Mouse (Mus musculus) intestine, embryonic 16.5 days (tissue): ENCODE data around the gene Wnt3. TPM values are rescaled to one million over a fixed set of nuclear protein-coding genes. Genes with fewer than 3 reads are reported as not detected.
A peak's percentile ranks its signal among the peaks of the same experiment; 100 is the strongest.
"Not testable (repeated sequence)": the region's sequence is repeated elsewhere in the genome, so short reads cannot be mapped to it uniquely, and the experiment has no call there.

Experiments
- ATAC-seq: fragments of 200-750 bp; cut with Nextera tagmentation; 2 replicates; pipeline ENCODE4 v1.8.0; 2017; ENCODE audit warnings: moderate TSS enrichment, moderate library complexity
- H3K27ac ChIP-seq: fragments of 300-500 bp; sonication (generic); 2 replicates; pipeline ENCODE4 v1.5.1; 2014; ENCODE audit warnings: mild to moderate bottlenecking, low read length
- H3K27me3 ChIP-seq: fragments of 300-500 bp; sonication (generic); replicated peaks from 2 replicates; pipeline ENCODE4 v1.6.1; 2014; ENCODE audit warnings: low read length, control low read depth, mixed read lengths; ENCODE audit not compliant: control insufficient read depth, insufficient read depth
- H3K36me3 ChIP-seq: fragments of 300-500 bp; sonication (generic); 2 replicates; pipeline ENCODE4 v1.6.1; 2014; ENCODE audit warnings: low read length, control low read depth; ENCODE audit not compliant: control insufficient read depth, insufficient read depth
- H3K4me1 ChIP-seq: fragments of 300-500 bp; sonication (generic); 2 replicates; pipeline ENCODE4 v1.6.1; 2014; ENCODE audit warnings: low read length, control low read depth, mixed read lengths; ENCODE audit not compliant: control insufficient read depth, insufficient read depth
- H3K4me2 ChIP-seq: fragments of 300-500 bp; sonication (generic); 2 replicates; pipeline ENCODE4 v1.6.1; 2014; ENCODE audit warnings: low read depth, low read length, control low read depth
- H3K4me3 ChIP-seq: fragments of 300-500 bp; sonication (generic); 2 replicates; pipeline ENCODE4 v1.5.1; 2014; ENCODE audit warnings: mild to moderate bottlenecking, low read length
- H3K9ac ChIP-seq: fragments of 300-500 bp; sonication (generic); 2 replicates; pipeline ENCODE4 v1.6.1; 2014; ENCODE audit warnings: low read depth, low read length
- H3K9me3 ChIP-seq: fragments of 300-500 bp; sonication (generic); 2 replicates; pipeline ENCODE4 v1.6.1; 2016; ENCODE audit warnings: low read length, control low read depth; ENCODE audit not compliant: control insufficient read depth
- WGBS: fragments of 180-500 bp; shearing (Covaris S2); extraction: QIAGEN DNeasy Blood & Tissue Kit; methylation state at CpG from one replicate; pipeline ENCODE4 v1.1.7; 2014; 5-methylcytosine and 5-hydroxymethylcytosine counted together
- polyA plus RNA-seq: library from polyadenylated mRNA; unstranded; fragments of >200 nt; fragmentation: Nextera tagmentation; extraction: Ambion mirVana; gene quantifications from 2 replicates; pipeline ENCODE4 v1.2.1, GENCODE M21; 2015

Gene Wnt3
- polyA plus RNA-seq, 1 experiment from 2014 or later, result 0.39 TPM

GRCm38 (mm10) chr11:103735046-103735781 lies 38.7 kb upstream of the Wnt3 start:
- no peaks in the 10 kb centered on the region for H3K9me3 ChIP-seq
- H3K27ac ChIP-seq, result peak overlapping the region; percentile 40; the same call in 1 of the 2 replicates
- no peak overlapping the region for H3K9ac ChIP-seq
- no peak overlapping the region for H3K4me3 ChIP-seq
- ATAC-seq, result peak; percentile 91
- peak overlapping the region; percentile 15 for H3K4me2 ChIP-seq
- H3K27me3 ChIP-seq, result no peaks in the 10 kb centered on the region
- H3K4me1 ChIP-seq, result peaks cover 29% of the 10 kb centered on the region
- H3K36me3 ChIP-seq, result no peaks in the 10 kb centered on the region
- 51% methylated on average over 19 of the region's 19 CpGs for WGBS

GRCm38 (mm10) chr11:103749306-103750089 lies 24.5 kb upstream of the Wnt3 start, which contains the start of gene Wnt9b:
Gene Wnt9b, minus strand, starts transcription at chr11:103749821.
- WGBS, result under 1% methylated on average over 58 of the region's 68 CpGs
- Histone ChIP-seq H3K4me2 (peak within 1 kb of the TSS; percentile 99), H3K27me3 (peaks cover 53% of the 10 kb centered on the region), H3K4me1 (peaks cover 6% of the 10 kb centered on the region; the same call in 1 of the 2 replicates), H3K4me3 (peak within 1 kb of the TSS; percentile 54), H3K9me3 (no peaks in the 10 kb centered on the region), H3K9ac (peak within 1 kb of the TSS; percentile 59), H3K36me3 (no peaks in the 10 kb centered on the region), H3K27ac (no peak within 1 kb of the TSS)
- peak; percentile 94 for ATAC-seq

- Histone ChIP-seq H3K9ac (no peak overlapping the region), H3K36me3 (no peaks in the 10 kb centered on the region), H3K27ac (no peak overlapping the region), H3K4me1 (peaks cover 6% of the 10 kb centered on the region; the same call in 1 of the 2 replicates), H3K27me3 (peaks cover 53% of the 10 kb centered on the region), H3K9me3 (no peaks in the 10 kb centered on the region), H3K4me3 (no peak overlapping the region), H3K4me2 (no peak overlapping the region)
- no peak for ATAC-seq
- 59% methylated on average over 3 of the region's 3 CpGs for WGBS
Observed at GRCm38 (mm10) chr11:103750612-103751011, 23.3 kb upstream of the Wnt3 start.

GRCm38 (mm10) chr11:103758054-103758453 lies 15.9 kb upstream of the Wnt3 start:
- H3K9ac ChIP-seq, result no peak overlapping the region
- no peaks in the 10 kb centered on the region for H3K36me3 ChIP-seq
- H3K4me2 ChIP-seq, result no peak overlapping the region
- no peak overlapping the region for H3K4me3 ChIP-seq
- H3K9me3 ChIP-seq, result no peaks in the 10 kb centered on the region
- 41% methylated on average over 11 of the region's 11 CpGs for WGBS
- H3K4me1 ChIP-seq, result no peaks in the 10 kb centered on the region
- ATAC-seq, result no peak
- 0 out of 2 replicates have a peak, but pooled peaks cover 4% of the 10 kb centered on the region for H3K27me3 ChIP-seq
- H3K27ac ChIP-seq, result no peak overlapping the region

GRCm38 (mm10) chr11:103758706-103759105 lies 15.2 kb upstream of the Wnt3 start:
- Histone ChIP-seq H3K4me2 (no peak overlapping the region), H3K9ac (no peak overlapping the region), H3K36me3 (no peaks in the 10 kb centered on the region), H3K27me3 (0 out of 2 replicates have a peak, but pooled peaks cover 4% of the 10 kb centered on the region), H3K4me1 (no peaks in the 10 kb centered on the region), H3K27ac (no peak overlapping the region), H3K9me3 (no peaks in the 10 kb centered on the region), H3K4me3 (no peak overlapping the region)
- WGBS, result 12% methylated on average over 6 of the region's 6 CpGs
- ATAC-seq, result no peak; the same call in 1 of the 2 replicates

GRCm38 (mm10) chr11:103760101-103760500 lies 13.8 kb upstream of the Wnt3 start:
- Histone ChIP-seq H3K4me2 (no peak overlapping the region), H3K4me1 (no peaks in the 10 kb centered on the region), H3K36me3 (no peaks in the 10 kb centered on the region), H3K27ac (no peak overlapping the region), H3K4me3 (no peak overlapping the region), H3K9me3 (no peaks in the 10 kb centered on the region), H3K27me3 (no peaks in the 10 kb centered on the region), H3K9ac (no peak overlapping the region)
- 55% methylated on average over 7 of the region's 7 CpGs for WGBS
- ATAC-seq, result no peak

- ATAC-seq, H3K4me3 ChIP-seq, H3K27ac ChIP-seq, H3K27me3 ChIP-seq, H3K36me3 ChIP-seq, H3K4me1 ChIP-seq, H3K9ac ChIP-seq, H3K9me3 ChIP-seq, H3K4me2 ChIP-seq: not testable (repeated sequence)
- 86% methylated on average over 5 of the region's 5 CpGs for WGBS
Observed at GRCm38 (mm10) chr11:103760891-103761290, 13.1 kb upstream of the Wnt3 start.

- no peaks in the 10 kb centered on the region for H3K9me3 ChIP-seq
- H3K36me3 ChIP-seq, result no peaks in the 10 kb centered on the region
- H3K27ac ChIP-seq, result no peak overlapping the region
- ATAC-seq, result peak; percentile 92
- 16% methylated on average over 10 of the region's 10 CpGs for WGBS
- H3K4me1 ChIP-seq, result no peaks in the 10 kb centered on the region
- no peak overlapping the region for H3K4me3 ChIP-seq
- no peaks in the 10 kb centered on the region for H3K27me3 ChIP-seq
- H3K4me2 ChIP-seq, result peak overlapping the region; percentile 43
- H3K9ac ChIP-seq, result no peak overlapping the region
Observed at GRCm38 (mm10) chr11:103763410-103764163, 10.4 kb upstream of the Wnt3 start.

- WGBS, result 62% methylated on average over 6 of the region's 6 CpGs
- Histone ChIP-seq H3K4me2 (no peak overlapping the region), H3K4me3 (no peak overlapping the region), H3K27ac (no peak overlapping the region), H3K4me1 (no peaks in the 10 kb centered on the region), H3K27me3 (no peaks in the 10 kb centered on the region), H3K9me3 (no peaks in the 10 kb centered on the region), H3K9ac (no peak overlapping the region), H3K36me3 (no peaks in the 10 kb centered on the region)
- ATAC-seq, result no peak
Observed at GRCm38 (mm10) chr11:103764601-103765000, 9.3 kb upstream of the Wnt3 start.
